Mouse (Mus musculus) liver, adult 2 months (tissue): Measurements from ENCODE around the gene Kat8. TPM values are rescaled to one million over a fixed set of nuclear protein-coding genes. Genes with fewer than 3 reads are reported as not detected.
A peak's percentile ranks its signal among the peaks of the same experiment; 100 is the strongest.
"Not testable (repeated sequence)": the region's sequence is repeated elsewhere in the genome, so short reads cannot be mapped to it uniquely, and the experiment has no call there.

Experiments
- DNase-seq: peaks from one replicate; pipeline ENCODE4 v3.0.0-alpha.2; 2011; ENCODE audit warnings: low read depth, low spot score; ENCODE audit errors: extremely low read depth
- H3K27ac ChIP-seq: fragments of 200-500 bp; replicated peaks from 2 replicates; pipeline ENCODE4 v1.5.1; 2012; ENCODE audit warnings: low read depth, mild to moderate bottlenecking, control low read depth, inconsistent platforms, low read length; ENCODE audit not compliant: insufficient read depth
- H3K27me3 ChIP-seq: fragments of 200-500 bp; 2 replicates; pipeline ENCODE4 v1.6.1; 2012; ENCODE audit warnings: mild to moderate bottlenecking, moderate library complexity, low read length, inconsistent platforms; ENCODE audit not compliant: control insufficient read depth, insufficient read depth
- H3K36me3 ChIP-seq: fragments of 200-500 bp; 2 replicates; pipeline ENCODE4 v1.6.1; 2012; ENCODE audit warnings: low read length, inconsistent platforms; ENCODE audit not compliant: control insufficient read depth, insufficient read depth
- H3K4me1 ChIP-seq: fragments of 200-500 bp; 2 replicates; pipeline ENCODE4 v1.6.1; 2011; ENCODE audit warnings: low read length; ENCODE audit not compliant: control insufficient read depth, insufficient read depth
- H3K4me3 ChIP-seq: fragments of 200-500 bp; 2 replicates; pipeline ENCODE4 v1.5.1; 2011; ENCODE audit warnings: low read depth, mild to moderate bottlenecking, control low read depth, low read length, moderate library complexity; ENCODE audit not compliant: insufficient read depth
- H3K79me2 ChIP-seq: fragments of 200-500 bp; 2 replicates; pipeline ENCODE4 v1.6.1; 2012; ENCODE audit warnings: inconsistent platforms, mild to moderate bottlenecking, low read length, moderate library complexity; ENCODE audit not compliant: control insufficient read depth, insufficient read depth
- H3K9ac ChIP-seq: fragments of 200-500 bp; 2 replicates; pipeline ENCODE4 v1.6.1; 2012; ENCODE audit warnings: low read depth, mild to moderate bottlenecking, control low read depth, inconsistent platforms, low read length
- CTCF ChIP-seq: fragments of 200-500 bp; IDR thresholded peaks from 2 replicates; pipeline ENCODE4 v1.5.1; 2011; ENCODE audit warnings: low read depth, low read length, control low read depth
- POLR2A ChIP-seq: fragments of 200-500 bp; IDR thresholded peaks from 2 replicates; pipeline ENCODE4 v1.6.1; 2011; ENCODE audit warnings: low read length, control low read depth; ENCODE audit not compliant: insufficient read depth; ENCODE audit errors: extremely low read depth
- WGBS: fragments of 180-500 bp; shearing (Covaris S2); methylation state at CpG from one replicate; pipeline ENCODE4 v1.1.7; 2018; 5-methylcytosine and 5-hydroxymethylcytosine counted together
- polyA plus RNA-seq: library from polyadenylated mRNA; depleted of rRNA; stranded (reverse); fragments of >200 nt; gene quantifications from 2 replicates; pipeline ENCODE4 v1.2.3, GENCODE M21; 2012
- total RNA-seq: library from RNA; depleted of rRNA; stranded (reverse); fragments of >200 nt; gene quantifications from 2 replicates; pipeline ENCODE4 v1.2.3, GENCODE M21; 2014

Kat8 gene
- total and polyA plus RNA-seq, 2 experiments = 11.5 to 15.8 TPM

DNA sequence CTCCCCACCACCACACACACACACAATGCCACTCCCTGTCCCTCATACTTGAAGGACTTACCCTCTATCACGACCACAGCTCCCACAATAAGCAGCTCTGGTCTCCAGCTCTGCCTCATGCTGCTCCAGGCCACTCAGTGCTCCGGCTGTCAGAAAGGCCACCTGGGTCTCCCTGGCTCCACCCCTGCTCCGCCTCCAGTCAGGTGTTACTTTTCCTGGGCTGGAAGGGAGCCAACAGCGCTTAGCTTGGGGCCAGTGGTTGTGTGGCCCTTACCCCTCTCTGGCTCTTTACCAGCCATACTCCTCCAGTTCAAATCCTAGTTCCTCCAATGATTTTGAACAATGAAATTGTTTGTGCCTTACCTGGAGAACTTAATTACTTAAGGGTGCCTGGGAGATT lies 21.5 kb upstream of the Kat8 start, which contains the start of gene Prss53:
TSS of gene Prss53 (minus strand) at position 173 of the 400 bp plus-strand sequence.
- H3K79me2 ChIP-seq = no peaks in the 10 kb centered on the region; the same call in 1 of the 2 replicates
- H3K27ac ChIP-seq = no peak within 1 kb of the TSS
- H3K9ac ChIP-seq = no peak within 1 kb of the TSS
- peaks cover 16% of the 10 kb centered on the region for H3K36me3 ChIP-seq
- DNase-seq = peak; percentile 40
- WGBS = 32% methylated on average over 4 of the region's 4 CpGs
- H3K4me3 ChIP-seq = no peak within 1 kb of the TSS
- peaks cover 9% of the 10 kb centered on the region; the same call in 1 of the 2 replicates for H3K4me1 ChIP-seq
- no peaks in the 10 kb centered on the region for H3K27me3 ChIP-seq
- TF ChIP-seq CTCF = no peak
- TF ChIP-seq POLR2A = no peak

DNA sequence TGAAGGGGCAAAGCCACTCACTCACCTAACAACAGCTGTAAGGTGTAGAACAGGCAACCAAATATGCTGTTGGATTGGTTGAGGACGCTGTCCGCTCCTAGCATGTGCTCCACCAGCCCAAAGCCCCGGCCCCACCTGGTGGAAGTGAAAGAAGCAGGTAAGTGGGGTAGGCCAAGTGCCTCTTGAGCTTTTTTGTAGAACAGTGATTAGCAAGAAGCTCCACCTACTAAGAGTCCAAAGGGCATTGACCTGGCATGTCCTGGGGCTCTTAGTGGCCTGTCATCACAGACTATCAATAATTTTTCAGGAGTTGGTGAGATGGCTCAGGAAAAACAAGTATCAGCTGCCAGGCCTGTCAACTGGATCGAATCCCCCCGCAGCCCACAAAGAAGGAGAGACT lies 17.8 kb upstream of the Kat8 start:
- H3K27ac ChIP-seq = peak overlapping the region; percentile 85
- peak overlapping the region; percentile 69 for H3K4me3 ChIP-seq
- peak overlapping the region; percentile 87 for H3K9ac ChIP-seq
- TF ChIP-seq POLR2A (0 out of 2 replicates have a peak, but pooled peaks have one; percentile 26), CTCF (peak; percentile 20; the same call in 1 of the 2 replicates)
- no peaks in the 10 kb centered on the region for H3K79me2 ChIP-seq
- peaks cover 17% of the 10 kb centered on the region; the same call in 1 of the 2 replicates for H3K4me1 ChIP-seq
- WGBS = 21% methylated on average over 5 of the region's 5 CpGs
- DNase-seq = peak; percentile 97
- H3K36me3 ChIP-seq = peaks cover 11% of the 10 kb centered on the region
- no peaks in the 10 kb centered on the region for H3K27me3 ChIP-seq

DNA sequence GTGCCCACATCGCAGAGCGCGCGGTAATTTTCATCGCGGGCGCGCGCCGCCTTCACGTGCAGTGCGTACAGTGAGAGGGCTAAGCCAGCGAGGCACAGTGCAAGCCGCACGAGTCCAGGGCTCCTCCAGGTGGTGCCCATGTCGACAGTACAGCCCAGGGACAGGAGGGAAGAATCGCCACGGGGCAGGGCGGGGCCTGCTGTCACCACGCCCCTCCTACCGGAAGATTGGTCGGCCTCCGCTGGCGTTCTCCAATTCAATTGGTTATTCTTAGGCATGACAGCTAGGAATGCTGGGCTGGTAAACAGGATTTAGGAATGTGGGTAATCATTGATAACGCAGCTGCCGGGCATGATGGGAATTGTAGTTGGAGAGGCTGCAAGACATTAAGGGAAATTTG lies 16.9 kb upstream of the Kat8 start, which contains the start of the genes Gm21974 and Vkorc1:
TSS of gene Gm21974 (minus strand) at position 13 of the 400 bp plus-strand sequence.
TSS of gene Vkorc1 (minus strand) at position 176 of the 400 bp plus-strand sequence.
- Histone ChIP-seq H3K9ac (peak within 1 kb of the TSS; percentile 87), H3K4me3 (peak within 1 kb of the TSS; percentile 69), H3K27me3 (no peaks in the 10 kb centered on the region), H3K36me3 (peaks cover 11% of the 10 kb centered on the region), H3K79me2 (no peaks in the 10 kb centered on the region), H3K27ac (peak within 1 kb of the TSS; percentile 85), H3K4me1 (peaks cover 18% of the 10 kb centered on the region; the same call in 1 of the 2 replicates)
- WGBS = 0% methylated on average over 26 of the region's 26 CpGs
- TF ChIP-seq CTCF = peak; percentile 52
- TF ChIP-seq POLR2A = peak; percentile 97
- peak; percentile 97 for DNase-seq

- not testable (repeated sequence) for H3K27ac ChIP-seq, H3K27me3 ChIP-seq, H3K4me3 ChIP-seq, DNase-seq, H3K9ac ChIP-seq, H3K79me2 ChIP-seq
- H3K4me1 ChIP-seq = peaks cover 18% of the 10 kb centered on the region; the same call in 1 of the 2 replicates
- H3K36me3 ChIP-seq = peaks cover 11% of the 10 kb centered on the region
- 65% methylated on average over 7 of the region's 7 CpGs for WGBS
Measured at GRCm38 (mm10) chr7:127895891-127896290, 16.4 kb upstream of the Kat8 start.

GRCm38 (mm10) chr7:127896384-127896783 lies 15.9 kb upstream of the Kat8 start:
- H3K36me3 ChIP-seq = peaks cover 11% of the 10 kb centered on the region
- DNase-seq = no peak
- peaks cover 18% of the 10 kb centered on the region; the same call in 1 of the 2 replicates for H3K4me1 ChIP-seq
- TF ChIP-seq CTCF (peak; percentile 80), POLR2A (no peak)
- H3K27me3 ChIP-seq = no peaks in the 10 kb centered on the region
- 65% methylated on average over 13 of the region's 13 CpGs for WGBS
- no peak overlapping the region for H3K9ac ChIP-seq
- H3K4me3 ChIP-seq = no peak overlapping the region
- H3K79me2 ChIP-seq = no peaks in the 10 kb centered on the region
- no peak overlapping the region for H3K27ac ChIP-seq

GRCm38 (mm10) chr7:127897542-127897941 lies 14.8 kb upstream of the Kat8 start:
- Histone ChIP-seq H3K4me3 (no peak overlapping the region), H3K79me2 (no peaks in the 10 kb centered on the region), H3K4me1 (peaks cover 15% of the 10 kb centered on the region; the same call in 1 of the 2 replicates), H3K27ac (no peak overlapping the region), H3K36me3 (peaks cover 9% of the 10 kb centered on the region), H3K9ac (no peak overlapping the region), H3K27me3 (no peaks in the 10 kb centered on the region)
- DNase-seq = no peak
- 86% methylated on average over 7 of the region's 7 CpGs for WGBS
- TF ChIP-seq CTCF = no peak
- TF ChIP-seq POLR2A = no peak
